Mouse (Mus musculus): ENCODE data around the gene Lhpp. TPM values are rescaled to one million over a fixed set of nuclear protein-coding genes. Genes with fewer than 3 reads are reported as not detected.
A peak's percentile ranks its signal among the peaks of the same experiment; 100 is the strongest.
"Not testable (repeated sequence)": the region's sequence is repeated elsewhere in the genome, so short reads cannot be mapped to it uniquely, and the experiment has no call there.

The Lhpp gene
- polyA plus RNA-seq, 1 experiment from 2014 or later = 21.0 TPM

- H3K4me1 ChIP-seq (replicated peaks) = peaks cover 32% of the 10 kb centered on the region
- no peak for ATAC-seq
- no peak overlapping the region for H3K27ac ChIP-seq
- no peak overlapping the region for H3K4me2 ChIP-seq (replicated peaks)
- no peaks in the 10 kb centered on the region for H3K36me3 ChIP-seq
- H3K4me3 ChIP-seq (replicated peaks) = no peak overlapping the region
- peaks cover 6% of the 10 kb centered on the region; the same call in 1 of the 2 replicates for H3K27me3 ChIP-seq
- H3K9me3 ChIP-seq = no peaks in the 10 kb centered on the region
- no peak overlapping the region for H3K9ac ChIP-seq (replicated peaks)
- 16% methylated on average over 9 of the region's 9 CpGs for WGBS
Measured at GRCm38 (mm10) chr7:132658058-132658450, 47.6 kb downstream of the Lhpp start.

DNA sequence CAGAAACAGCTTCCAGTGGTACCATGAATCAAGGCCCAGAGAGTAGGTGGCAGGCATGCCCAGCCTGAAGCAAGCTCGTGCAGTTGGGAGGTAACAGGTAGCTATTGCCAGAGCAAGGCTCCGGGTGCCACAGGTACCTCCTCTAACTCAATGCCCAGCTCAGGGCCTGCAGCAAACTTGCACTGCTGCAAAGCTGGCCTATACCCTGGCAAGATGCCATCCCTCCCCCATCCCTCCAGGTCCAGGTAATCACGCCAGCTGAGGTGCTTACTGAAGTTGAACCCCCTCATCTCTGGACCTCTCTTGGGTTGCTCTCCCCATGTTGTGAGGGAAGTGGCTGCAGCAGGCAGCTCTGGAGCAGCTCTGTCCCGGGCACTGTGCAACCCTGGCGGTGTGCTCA lies 48.2 kb downstream of the Lhpp start:
- H3K27me3 ChIP-seq = peaks cover 6% of the 10 kb centered on the region; the same call in 1 of the 2 replicates
- no peak overlapping the region for H3K4me2 ChIP-seq (replicated peaks)
- no peak overlapping the region for H3K27ac ChIP-seq
- ATAC-seq = no peak
- no peaks in the 10 kb centered on the region for H3K36me3 ChIP-seq
- WGBS = 81% methylated on average over 5 of the region's 5 CpGs
- H3K9ac ChIP-seq (replicated peaks) = no peak overlapping the region
- no peaks in the 10 kb centered on the region for H3K9me3 ChIP-seq
- no peak overlapping the region for H3K4me3 ChIP-seq (replicated peaks)
- H3K4me1 ChIP-seq (replicated peaks) = peaks cover 32% of the 10 kb centered on the region

GRCm38 (mm10) chr7:132659633-132660032 lies 49.2 kb downstream of the Lhpp start:
- H3K9ac ChIP-seq (replicated peaks) = no peak overlapping the region
- WGBS = 88% methylated on average over 7 of the region's 7 CpGs
- no peak overlapping the region; the same call in 1 of the 2 replicates for H3K27ac ChIP-seq
- peaks cover 6% of the 10 kb centered on the region; the same call in 1 of the 2 replicates for H3K27me3 ChIP-seq
- no peaks in the 10 kb centered on the region for H3K36me3 ChIP-seq
- no peak overlapping the region for H3K4me2 ChIP-seq (replicated peaks)
- no peak for ATAC-seq
- H3K9me3 ChIP-seq = no peaks in the 10 kb centered on the region
- H3K4me3 ChIP-seq (replicated peaks) = no peak overlapping the region
- peaks cover 32% of the 10 kb centered on the region for H3K4me1 ChIP-seq (replicated peaks)

- not testable (repeated sequence) for ATAC-seq
- WGBS = 81% methylated on average over 6 of the region's 6 CpGs
Measured at GRCm38 (mm10) chr7:132662831-132663230, 52.4 kb downstream of the Lhpp start.

GRCm38 (mm10) chr7:132664815-132665214 lies 54.4 kb downstream of the Lhpp start:
- Histone ChIP-seq H3K9me3 (no peaks in the 10 kb centered on the region), H3K27me3 (0 out of 2 replicates have a peak, but pooled peaks cover 2% of the 10 kb centered on the region), H3K4me1 (replicated peaks) (peaks cover 21% of the 10 kb centered on the region), H3K27ac (no peak overlapping the region), H3K36me3 (no peaks in the 10 kb centered on the region), H3K4me2 (replicated peaks) (no peak overlapping the region), H3K4me3 (replicated peaks) (no peak overlapping the region), H3K9ac (replicated peaks) (no peak overlapping the region)
- ATAC-seq = no peak
- 81% methylated on average over 6 of the region's 6 CpGs for WGBS

More at GRCm38 (mm10) chr7:132662831-132663230, 52.4 kb downstream of the Lhpp start:
- H3K4me3 ChIP-seq (replicated peaks); H3K9ac ChIP-seq (replicated peaks); H3K36me3 ChIP-seq; H3K4me2 ChIP-seq (replicated peaks); H3K27ac ChIP-seq; H3K9me3 ChIP-seq; H3K27me3 ChIP-seq: not testable (repeated sequence)
- H3K4me1 ChIP-seq (replicated peaks) = peaks cover 33% of the 10 kb centered on the region

DNA sequence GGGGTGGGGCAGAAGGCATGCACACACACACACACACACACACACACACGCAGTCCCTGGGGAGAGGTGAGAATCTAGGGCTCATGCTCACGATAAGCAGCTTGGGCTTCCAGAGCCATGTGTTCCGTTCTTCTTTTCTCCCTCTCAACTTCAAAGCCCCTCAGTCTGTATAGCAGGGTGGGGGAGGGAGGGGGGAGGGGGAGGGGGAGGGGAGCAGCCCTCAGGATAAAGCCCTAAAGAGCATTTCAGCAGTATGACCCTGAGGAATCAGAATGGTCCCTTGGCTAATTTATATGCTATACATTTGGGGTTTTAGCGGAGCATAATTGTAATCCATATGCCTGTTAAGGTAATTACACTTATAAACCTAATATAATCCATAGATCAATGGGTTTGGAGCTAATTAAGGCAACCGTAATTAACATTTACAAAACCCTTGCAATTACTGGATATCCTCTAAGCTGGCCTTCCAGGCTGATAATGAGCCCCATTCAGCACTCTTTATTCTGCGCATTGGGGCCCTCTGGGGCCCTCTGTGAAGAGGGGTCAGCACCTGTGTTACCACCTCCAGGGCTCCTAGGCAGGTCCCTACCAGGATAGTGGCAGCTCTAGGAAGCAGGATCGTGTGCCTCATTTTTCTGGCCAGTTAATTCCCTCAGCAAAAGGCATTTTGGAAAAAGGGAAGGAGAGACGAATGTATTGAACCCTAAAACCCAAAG lies 55.4 kb downstream of the Lhpp start:
- Histone ChIP-seq H3K4me1 (replicated peaks) (peaks cover 14% of the 10 kb centered on the region), H3K9ac (replicated peaks) (no peak overlapping the region; the same call in 1 of the 2 replicates), H3K36me3 (no peaks in the 10 kb centered on the region), H3K9me3 (no peaks in the 10 kb centered on the region), H3K4me2 (replicated peaks) (no peak overlapping the region), H3K4me3 (replicated peaks) (no peak overlapping the region), H3K27ac (0 out of 2 replicates have a peak overlapping the region, but pooled peaks have one; percentile 15), H3K27me3 (0 out of 2 replicates have a peak, but pooled peaks cover 2% of the 10 kb centered on the region)
- 26% methylated on average over 8 of the region's 8 CpGs for WGBS
- ATAC-seq = peak; percentile 66

- H3K9ac ChIP-seq (replicated peaks) = no peak overlapping the region
- peaks cover 12% of the 10 kb centered on the region for H3K4me1 ChIP-seq (replicated peaks)
- 76% methylated on average over 4 of the region's 4 CpGs for WGBS
- H3K4me2 ChIP-seq (replicated peaks) = no peak overlapping the region
- no peak for ATAC-seq
- H3K27ac ChIP-seq = no peak overlapping the region
- no peaks in the 10 kb centered on the region for H3K27me3 ChIP-seq
- no peaks in the 10 kb centered on the region for H3K9me3 ChIP-seq
- no peaks in the 10 kb centered on the region for H3K36me3 ChIP-seq
- H3K4me3 ChIP-seq (replicated peaks) = no peak overlapping the region
Measured at GRCm38 (mm10) chr7:132666516-132666915, 56.1 kb downstream of the Lhpp start.

- H3K9ac ChIP-seq (replicated peaks) = no peak overlapping the region
- no peaks in the 10 kb centered on the region for H3K9me3 ChIP-seq
- H3K27ac ChIP-seq = no peak overlapping the region
- no peaks in the 10 kb centered on the region for H3K27me3 ChIP-seq
- no peak for ATAC-seq
- H3K4me3 ChIP-seq (replicated peaks) = no peak overlapping the region
- H3K4me2 ChIP-seq (replicated peaks) = no peak overlapping the region
- H3K36me3 ChIP-seq = no peaks in the 10 kb centered on the region
- peaks cover 12% of the 10 kb centered on the region for H3K4me1 ChIP-seq (replicated peaks)
- WGBS = 57% methylated on average over 2 of the region's 2 CpGs
Measured at GRCm38 (mm10) chr7:132668604-132669003, 58.2 kb downstream of the Lhpp start.

DNA sequence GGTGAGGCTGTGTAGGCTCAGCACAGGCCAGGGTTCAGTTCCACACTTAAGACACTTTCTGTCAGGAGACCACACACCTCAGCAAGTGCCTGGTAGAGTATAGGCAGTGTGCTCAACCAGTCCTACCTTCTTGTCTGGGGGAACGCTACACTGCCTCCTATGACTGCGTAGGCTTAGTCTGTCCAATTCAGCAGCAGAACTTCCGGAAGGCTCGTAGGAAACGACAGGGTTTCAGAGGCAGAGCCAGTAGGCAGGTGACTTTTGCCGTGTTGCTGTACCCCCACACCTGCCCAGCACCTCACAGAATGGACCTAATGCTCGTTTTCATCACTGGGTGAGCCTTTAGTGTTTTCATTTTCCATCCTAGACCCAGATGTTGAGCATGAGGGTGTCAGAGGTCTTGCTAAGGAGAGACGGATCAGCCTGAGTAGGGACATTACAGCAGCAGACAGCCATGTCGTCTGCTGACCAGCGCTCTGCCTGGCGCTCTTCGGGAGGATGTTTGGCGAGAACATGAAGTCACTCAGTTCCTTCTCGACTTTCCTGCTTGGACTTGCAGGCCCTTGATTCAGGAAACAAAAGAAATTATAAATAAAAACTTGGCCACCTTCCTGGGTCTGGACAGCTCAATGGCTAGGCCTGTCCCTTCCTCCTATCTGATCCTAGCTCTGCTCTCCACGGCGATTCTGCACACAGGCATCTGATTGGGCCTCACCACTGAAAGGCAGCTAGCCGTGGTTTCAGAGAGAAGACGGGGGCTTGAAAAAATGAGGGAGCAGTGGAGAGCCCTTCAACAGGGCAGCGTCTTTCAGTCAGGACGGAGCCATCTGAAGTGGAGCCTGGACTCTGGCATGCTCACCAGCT lies 59.8 kb downstream of the Lhpp start:
- no peak for ATAC-seq
- Histone ChIP-seq H3K27ac (no peak overlapping the region), H3K4me3 (replicated peaks) (no peak overlapping the region), H3K27me3 (no peaks in the 10 kb centered on the region), H3K4me2 (replicated peaks) (no peak overlapping the region), H3K36me3 (no peaks in the 10 kb centered on the region), H3K9me3 (no peaks in the 10 kb centered on the region), H3K9ac (replicated peaks) (no peak overlapping the region), H3K4me1 (replicated peaks) (peaks cover 12% of the 10 kb centered on the region)
- WGBS = 90% methylated on average over 20 of the region's 20 CpGs

DNA sequence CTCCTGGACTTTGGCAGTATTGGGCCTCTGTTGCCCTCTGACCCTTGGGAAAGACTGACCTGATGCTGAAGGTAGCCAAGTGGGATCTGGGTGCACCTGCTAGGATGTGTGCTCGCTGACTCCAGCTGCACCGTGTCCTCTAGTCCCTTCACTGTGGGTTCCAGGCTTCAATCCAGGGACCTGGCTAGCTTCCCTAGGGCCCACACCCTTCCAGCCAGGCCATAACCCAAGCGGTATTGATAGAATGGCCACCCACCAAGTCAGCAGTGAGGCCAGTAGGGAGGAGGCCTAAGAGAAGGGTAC lies 60.4 kb downstream of the Lhpp start:
- Histone ChIP-seq H3K27me3 (no peaks in the 10 kb centered on the region), H3K4me2 (replicated peaks) (no peak overlapping the region), H3K9me3 (no peaks in the 10 kb centered on the region), H3K4me3 (replicated peaks) (no peak overlapping the region), H3K9ac (replicated peaks) (no peak overlapping the region), H3K27ac (no peak overlapping the region), H3K36me3 (no peaks in the 10 kb centered on the region), H3K4me1 (replicated peaks) (peaks cover 8% of the 10 kb centered on the region)
- ATAC-seq = no peak
- 89% methylated on average over 3 of the region's 3 CpGs for WGBS

- Histone ChIP-seq H3K27ac (no peak overlapping the region), H3K4me1 (replicated peaks) (0 out of 2 replicates have a peak, but pooled peaks cover 2% of the 10 kb centered on the region), H3K4me2 (replicated peaks) (no peak overlapping the region), H3K36me3 (no peaks in the 10 kb centered on the region), H3K4me3 (replicated peaks) (no peak overlapping the region), H3K9me3 (no peaks in the 10 kb centered on the region), H3K9ac (replicated peaks) (no peak overlapping the region), H3K27me3 (no peaks in the 10 kb centered on the region)
- 77% methylated on average over 7 of the region's 7 CpGs for WGBS
- no peak for ATAC-seq
Measured at GRCm38 (mm10) chr7:132672481-132672959, 62.1 kb downstream of the Lhpp start.
